ENCODE assay signal across 21 mouse cellular contexts in the genomic region with DNA sequence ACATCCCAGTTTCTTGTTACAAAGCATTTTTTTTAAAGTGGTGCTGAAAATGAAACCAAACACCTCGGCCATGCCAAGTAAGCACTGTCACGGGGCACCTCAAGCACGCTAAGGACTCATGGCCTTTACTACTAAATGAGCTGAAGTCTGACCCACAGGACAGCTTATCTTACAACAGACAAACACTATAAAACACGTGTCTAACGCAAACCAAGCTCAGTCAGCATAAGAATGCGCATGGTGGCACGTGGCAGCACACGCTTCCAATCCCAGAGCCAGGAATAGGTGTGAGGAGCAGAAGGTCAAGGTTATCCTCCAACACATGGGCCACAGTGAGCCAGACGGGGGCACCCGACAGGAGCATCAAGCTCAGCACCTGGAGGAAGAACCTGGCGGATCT. TPM values are rescaled to one million over a fixed set of nuclear protein-coding genes. Genes with fewer than 3 reads are reported as not detected.
DNase-seq lines count a peak whose midpoint lies in the region; ATAC-seq and TF ChIP-seq lines count a peak whose summit lies in the region.
"Had no signal": no experiment of that assay in that cellular context is flagged by ENCODE, and none has a peak within 500 bp of the region (broad histone marks: within the 10 kb centered on the region; RNA-seq: fewer than 3 reads in every experiment).

No protein-coding gene starts in this region.

- 27% methylated on average over 11 of the region's 11 CpGs for WGBS in liver, adult 2 months
- WGBS in liver, embryonic 11.5 days: 85% methylated on average over 11 of the region's 11 CpGs
- 64% methylated on average over 11 of the region's 11 CpGs for WGBS in kidney, embryonic 16.5 days

- no peaks in the 10 kb centered on the region for H3K79me2 ChIP-seq in liver, adult 2 months (ENCODE audit: control insufficient read depth, insufficient read depth, low read length)

- H3K4me2 ChIP-seq in liver, embryonic 11.5 days: no peak overlapping the region
- H3K4me2 ChIP-seq in kidney, embryonic 16.5 days (replicated peaks; ENCODE audit: low read depth, low read length): no peak overlapping the region
- H3K4me2 ChIP-seq: forebrain, embryonic 13.5 days; hindbrain, embryonic 15.5 days; liver, embryonic 13.5 days; midbrain, embryonic 12.5 days; neural tube, embryonic 15.5 days had no signal

- no peak for ATAC-seq in liver, embryonic 11.5 days (replicated peaks; ENCODE audit: low FRiP score)
- no peak for ATAC-seq in kidney, embryonic 16.5 days (ENCODE audit: low FRiP score, low TSS enrichment)
- ATAC-seq: forebrain, embryonic 13.5 days had no signal

- H3K4me3 ChIP-seq in liver, adult 2 months (ENCODE audit: insufficient read depth, low read depth, low read length): no peak overlapping the region
- no peak overlapping the region for H3K4me3 ChIP-seq in liver, embryonic 11.5 days (ENCODE audit: low read depth, low read length)
- no peak overlapping the region for H3K4me3 ChIP-seq in kidney, embryonic 16.5 days (ENCODE audit: low read length)
- H3K4me3 ChIP-seq: embryonic facial prominence, embryonic 10.5 days; forebrain, embryonic 13.5 days; hindbrain, embryonic 15.5 days; liver, embryonic 13.5 days; midbrain, embryonic 12.5 days; neural tube, embryonic 15.5 days had no signal

- no peaks in the 10 kb centered on the region for H3K27me3 ChIP-seq in liver, adult 2 months (ENCODE audit: control insufficient read depth, insufficient read depth, low read length)
- no peaks in the 10 kb centered on the region for H3K27me3 ChIP-seq in liver, embryonic 11.5 days (replicated peaks; ENCODE audit: control insufficient read depth, insufficient read depth, low read length)
- H3K27me3 ChIP-seq in kidney, embryonic 16.5 days (ENCODE audit: insufficient read depth, low read length): no peaks in the 10 kb centered on the region
- H3K27me3 ChIP-seq: forebrain, embryonic 13.5 days; hindbrain, embryonic 15.5 days; liver, embryonic 13.5 days; midbrain, embryonic 12.5 days; neural tube, embryonic 15.5 days had no signal

- no peaks in the 10 kb centered on the region for H3K9me3 ChIP-seq in liver, embryonic 11.5 days (ENCODE audit: control insufficient read depth, low read length)
- no peaks in the 10 kb centered on the region for H3K9me3 ChIP-seq in kidney, embryonic 16.5 days (ENCODE audit: low read length)
- H3K9me3 ChIP-seq: embryonic facial prominence, embryonic 10.5 days; forebrain, embryonic 13.5 days; hindbrain, embryonic 15.5 days; liver, embryonic 13.5 days; midbrain, embryonic 12.5 days; neural tube, embryonic 15.5 days had no signal

- TF ChIP-seq CTCF in liver, adult 2 months (IDR thresholded peaks at IDR 0.05; ENCODE audit: low read depth, low read length): no peak

- H3K27ac ChIP-seq in liver, adult 2 months (replicated peaks; ENCODE audit: insufficient read depth, low read depth, low read length): peak overlapping the region; percentile 58
- no peak overlapping the region for H3K27ac ChIP-seq in liver, embryonic 11.5 days (ENCODE audit: low read depth, low read length)
- no peak overlapping the region for H3K27ac ChIP-seq in kidney, embryonic 16.5 days (ENCODE audit: low read length)
- H3K27ac ChIP-seq: embryonic facial prominence, embryonic 10.5 days; forebrain, embryonic 13.5 days; hindbrain, embryonic 15.5 days; liver, embryonic 13.5 days; midbrain, embryonic 12.5 days; neural tube, embryonic 15.5 days had no signal

- H3K9ac ChIP-seq in liver, adult 2 months (ENCODE audit: low read depth, low read length): no peak overlapping the region
- no peak overlapping the region for H3K9ac ChIP-seq in liver, embryonic 11.5 days (ENCODE audit: low read depth, low read length)
- H3K9ac ChIP-seq in kidney, embryonic 16.5 days (replicated peaks; ENCODE audit: low read length): no peak overlapping the region
- H3K9ac ChIP-seq: forebrain, embryonic 13.5 days; hindbrain, embryonic 15.5 days; liver, embryonic 13.5 days; midbrain, embryonic 12.5 days; neural tube, embryonic 15.5 days had no signal

- H3K4me1 ChIP-seq in liver, adult 2 months (ENCODE audit: control insufficient read depth, insufficient read depth, low read length): peaks cover 15% of the 10 kb centered on the region
- no peaks in the 10 kb centered on the region for H3K4me1 ChIP-seq in liver, embryonic 11.5 days (replicated peaks; ENCODE audit: control insufficient read depth, insufficient read depth, low read length)
- H3K4me1 ChIP-seq in kidney, embryonic 16.5 days (ENCODE audit: insufficient read depth, low read length): no peaks in the 10 kb centered on the region
- H3K4me1 ChIP-seq: embryonic facial prominence, embryonic 10.5 days; forebrain, embryonic 13.5 days; hindbrain, embryonic 15.5 days; liver, embryonic 13.5 days; midbrain, embryonic 12.5 days; neural tube, embryonic 15.5 days had no signal

- H3K36me3 ChIP-seq in liver, adult 2 months (ENCODE audit: control insufficient read depth, insufficient read depth, low read length): peaks cover 39% of the 10 kb centered on the region
- peaks cover 74% of the 10 kb centered on the region for H3K36me3 ChIP-seq in liver, embryonic 11.5 days (ENCODE audit: control insufficient read depth, insufficient read depth, low read length)
- H3K36me3 ChIP-seq in kidney, embryonic 16.5 days (ENCODE audit: insufficient read depth, low read length): peaks cover 85% of the 10 kb centered on the region

- TF ChIP-seq POLR2A in liver, adult 2 months (IDR thresholded peaks at IDR 0.05; ENCODE audit: extremely low read depth, insufficient read depth, low read length): no peak

- DNase-seq in adrenal gland, adult (ENCODE audit: inconsistent age in 2 of 2, low spot score in 1 of 2): peak; percentile 73 to 84
- DNase-seq in adrenal gland, postnatal 4 days (ENCODE audit: low spot score in 2 of 2): no peak
- peak; percentile 99 for DNase-seq in liver, adult 2 months (ENCODE audit: extremely low read depth, low read depth, low spot score)
- DNase-seq in liver, embryonic 11.5 days (ENCODE audit: low spot score): no peak
- peak; percentile 41 for DNase-seq in R1 (ENCODE audit: low read depth, low spot score)
- peak; percentile 41 to 55 for DNase-seq in adrenal gland, postnatal 36 days
- no peak for DNase-seq in layer of hippocampus, postnatal 14 days (ENCODE audit: low spot score in 2 of 2)
- DNase-seq: cerebellum, adult 11-12 months; cerebellum, postnatal 36 days; kidney, adult 8-10 months; left cerebral cortex, postnatal 4 days; liver, embryonic 13.5 days; lung, postnatal 4 days; right cerebral cortex, postnatal 4 days; thymus, adult 18-20 months had no signal

RNA-seq across cellular contexts. Expression of a gene that starts 17.2 kb away (rescaled TPM):
- total RNA-seq in adrenal gland, postnatal 4 days (2021): 10 to 100 TPM; 30.3 to 31.5 TPM
- total RNA-seq in liver, adult 2 months (2014; rRNA removed): 26.8 and 32.4 TPM in 2 replicates
- 13.9 and 14.7 TPM in 2 replicates for polyA plus RNA-seq in liver, adult 2 months (2012; rRNA removed)
- 6.1 and 6.7 TPM in 2 replicates for polyA plus RNA-seq in liver, embryonic 11.5 days (2014; fragmentation: Nextera tagmentation; extraction: Ambion mirVana)
- 10 to 100 TPM; 28.6 to 35.8 TPM for total RNA-seq in adrenal gland, postnatal 36 days (2021)
- total RNA-seq in layer of hippocampus, postnatal 14 days (2021): 10 to 100 TPM; 72.0 to 75.0 TPM
- 17.9 and 18.2 TPM in 2 replicates for polyA plus RNA-seq in kidney, embryonic 16.5 days (2015; fragmentation: Nextera tagmentation; extraction: Ambion mirVana)

RNA-seq across cellular contexts. Expression of a gene that starts 24.4 kb away (rescaled TPM):
- total RNA-seq in adrenal gland, postnatal 4 days (2021): 10 to 100 TPM; 22.7 to 23.5 TPM
- total RNA-seq in liver, adult 2 months (2014; rRNA removed): 2.7 and 4.0 TPM in 2 replicates
- 7.5 and 12.3 TPM in 2 replicates for polyA plus RNA-seq in liver, adult 2 months (2012; rRNA removed)
- polyA plus RNA-seq in liver, embryonic 11.5 days (2014; fragmentation: Nextera tagmentation; extraction: Ambion mirVana): 19.2 and 20.8 TPM in 2 replicates
- total RNA-seq in adrenal gland, postnatal 36 days (2021): 10 to 100 TPM; 20.8 to 31.3 TPM
- 10 to 100 TPM; 22.9 to 26.0 TPM for total RNA-seq in layer of hippocampus, postnatal 14 days (2021)
- 21.4 and 24.8 TPM in 2 replicates for polyA plus RNA-seq in kidney, embryonic 16.5 days (2015; fragmentation: Nextera tagmentation; extraction: Ambion mirVana)

Comparison
In these comparisons a context has a peak if more than half of its experiments do, and no peak if none do; other contexts are left out.
1. DNase-seq: peak in adrenal gland, adult (2 of 2), liver, adult 2 months (single experiment), R1 (single experiment) and adrenal gland, postnatal 36 days (2 of 2); none in adrenal gland, postnatal 4 days (0 of 2), liver, embryonic 11.5 days (single experiment) and layer of hippocampus, postnatal 14 days (0 of 2).